Mouse (Mus musculus) CH12.LX (cell line): Measurements from ENCODE around the gene Rmi2. TPM values are rescaled to one million over a fixed set of nuclear protein-coding genes. Genes with fewer than 3 reads are reported as not detected.

Experiments used
- DNase-seq: peaks from one replicate; pipeline ENCODE4 v3.0.0-alpha.2; 2013; ENCODE audit errors: extremely low read depth
- H3K27ac ChIP-seq: 2 replicates; pipeline ENCODE4 v1.5.1; 2012; ENCODE audit warnings: low read depth, mild to moderate bottlenecking, control low read depth, moderate library complexity; ENCODE audit not compliant: insufficient read depth
- H3K27me3 ChIP-seq: replicated peaks from 2 replicates; pipeline ENCODE3; 2012; ENCODE audit warnings: inconsistent platforms
- H3K36me3 ChIP-seq, 2 experiments: replicated peaks in 1 of 2; 2 replicates each; pipeline versions ENCODE3 to v1.6.1; 2012; ENCODE audit warnings: inconsistent platforms in 1 of 2, low read length in 1 of 2, mild to moderate bottlenecking in 1 of 2, mixed read lengths in 1 of 2, moderate library complexity in 1 of 2; ENCODE audit not compliant: control insufficient read depth in 1 of 2, insufficient read depth in 1 of 2
- H3K4me1 ChIP-seq, 2 experiments: 2 replicates each; pipeline ENCODE4 v1.6.1; 2012; ENCODE audit warnings: inconsistent platforms in 1 of 2, moderate library complexity in 1 of 2; ENCODE audit not compliant: insufficient read depth in 2 of 2, control insufficient read depth in 1 of 2
- H3K4me2 ChIP-seq: 2 replicates; pipeline ENCODE4 v1.6.1; 2012; ENCODE audit warnings: low read depth, mild to moderate bottlenecking, control low read depth; ENCODE audit not compliant: poor library complexity, insufficient read depth, severe bottlenecking
- H3K4me3 ChIP-seq, 3 experiments: fragments of 150-350 bp in 1 of 3; sonication (generic) in 1 of 3; replicated peaks in 1 of 3; 2 replicates each; pipeline versions ENCODE3 to v1.5.1; 2011 to 2012; ENCODE audit warnings: low read depth in 2 of 3, low read length in 2 of 3, mild to moderate bottlenecking in 2 of 3, moderate library complexity in 2 of 3, control low read depth in 1 of 3, improper control_type of control experiment in 1 of 3, inconsistent platforms in 1 of 3, mixed read lengths in 1 of 3; ENCODE audit not compliant: poor library complexity in 1 of 3
- H3K79me2 ChIP-seq: replicated peaks from 2 replicates; pipeline ENCODE4 v1.6.1; 2012; ENCODE audit warnings: mild to moderate bottlenecking, moderate library complexity; ENCODE audit not compliant: control insufficient read depth, poor library complexity, insufficient read depth, severe bottlenecking; ENCODE audit errors: extremely low read depth
- H3K9ac ChIP-seq: 2 replicates; pipeline ENCODE4 v1.6.1; 2012; ENCODE audit warnings: low read depth, mild to moderate bottlenecking, control low read depth, moderate library complexity; ENCODE audit not compliant: insufficient read depth
- H3K9me3 ChIP-seq: replicated peaks from 2 replicates; pipeline ENCODE3; 2012; ENCODE audit warnings: low read length, inconsistent platforms, mixed read lengths
- CHD1 ChIP-seq: IDR thresholded peaks from 2 replicates; pipeline ENCODE4 v1.6.1; 2012; ENCODE audit warnings: low read depth, low read length, improper control_type of control experiment, inconsistent platforms
- CHD2 ChIP-seq: IDR thresholded peaks from 2 replicates; pipeline ENCODE4 v1.6.1; 2011; ENCODE audit warnings: low read length, improper control_type of control experiment
- CTCF ChIP-seq, 2 experiments: IDR thresholded peaks in 1 of 2; conservative IDR thresholded peaks in 1 of 2; 2 replicates each; pipeline ENCODE4 v1.5.1; 2011 to 2012; ENCODE audit warnings: low read depth in 2 of 2, low read length in 2 of 2, improper control_type of control experiment in 1 of 2, inconsistent platforms in 1 of 2, mild to moderate bottlenecking in 1 of 2, moderate library complexity in 1 of 2
- E2F4 ChIP-seq: IDR thresholded peaks from 2 replicates; pipeline ENCODE4 v1.6.1; 2011; ENCODE audit warnings: low read depth, low read length, improper control_type of control experiment; ENCODE audit not compliant: insufficient replicate concordance
- ELF1 ChIP-seq: IDR thresholded peaks from 2 replicates; pipeline ENCODE4 v1.6.1; 2014; ENCODE audit warnings: low read depth, mild to moderate bottlenecking, inconsistent platforms, low read length, improper control_type of control experiment
- GABPA ChIP-seq: IDR thresholded peaks from 2 replicates; pipeline ENCODE4 v1.6.1; 2012; ENCODE audit warnings: low read depth, low read length, improper control_type of control experiment, inconsistent platforms; ENCODE audit not compliant: insufficient replicate concordance
- HCFC1 ChIP-seq: IDR thresholded peaks from 2 replicates; pipeline ENCODE4 v1.6.1; 2012; ENCODE audit warnings: low read depth, mild to moderate bottlenecking, inconsistent platforms, low read length, improper control_type of control experiment
- IRF4 ChIP-seq: IDR thresholded peaks from 2 replicates; pipeline ENCODE4 v1.6.1; 2014; ENCODE audit warnings: low read depth, mild to moderate bottlenecking, inconsistent platforms, low read length, improper control_type of control experiment
- JUN ChIP-seq: IDR thresholded peaks from 2 replicates; pipeline ENCODE4 v1.6.1; 2011; ENCODE audit warnings: low read depth, mild to moderate bottlenecking, low read length, improper control_type of control experiment, moderate library complexity; ENCODE audit not compliant: insufficient read depth
- JUND ChIP-seq: conservative IDR thresholded peaks from 2 replicates; pipeline ENCODE4 v1.6.1; 2011; ENCODE audit warnings: low read depth, low read length, improper control_type of control experiment
- MAX ChIP-seq: IDR thresholded peaks from 2 replicates; pipeline ENCODE4 v1.6.1; 2011; ENCODE audit warnings: low read length, improper control_type of control experiment
- MEF2A ChIP-seq: IDR thresholded peaks from 2 replicates; pipeline ENCODE4 v1.6.1; 2014; ENCODE audit warnings: low read depth, mild to moderate bottlenecking, inconsistent platforms, low read length, improper control_type of control experiment, borderline replicate concordance
- NELFE ChIP-seq: IDR thresholded peaks from 2 replicates; pipeline ENCODE4 v1.6.1; 2011; ENCODE audit warnings: low read depth, low read length, improper control_type of control experiment
- NRF1 ChIP-seq: IDR thresholded peaks from 2 replicates; pipeline ENCODE4 v1.6.1; 2014; ENCODE audit warnings: low read depth, mild to moderate bottlenecking, inconsistent platforms, low read length, improper control_type of control experiment, moderate library complexity
- PAX5 ChIP-seq: IDR thresholded peaks from 2 replicates; pipeline ENCODE4 v1.6.1; 2012; ENCODE audit warnings: low read length, inconsistent platforms, mixed read lengths
- POLR2A ChIP-seq: IDR thresholded peaks from 2 replicates; pipeline ENCODE4 v1.6.1; 2011; ENCODE audit warnings: low read depth, mild to moderate bottlenecking, improper control_type of control experiment, low read length
- RAD21 ChIP-seq: IDR thresholded peaks from 2 replicates; pipeline ENCODE4 v1.6.1; 2011; ENCODE audit warnings: low read depth, mild to moderate bottlenecking, low read length, improper control_type of control experiment, moderate library complexity
- RCOR1 ChIP-seq: conservative IDR thresholded peaks from 2 replicates; pipeline ENCODE4 v1.6.1; 2012; ENCODE audit warnings: low read depth, mild to moderate bottlenecking, inconsistent platforms, low read length, improper control_type of control experiment
- SIN3A ChIP-seq: IDR thresholded peaks from 2 replicates; pipeline ENCODE4 v1.6.1; 2012; ENCODE audit warnings: low read length, improper control_type of control experiment, inconsistent platforms
- SMC3 ChIP-seq: IDR thresholded peaks from 2 replicates; pipeline ENCODE4 v1.6.1; 2011; ENCODE audit warnings: low read depth, low read length, improper control_type of control experiment
- TBP ChIP-seq: conservative IDR thresholded peaks from 2 replicates; pipeline ENCODE4 v1.6.1; 2011; ENCODE audit warnings: low read depth, low read length, improper control_type of control experiment
- TCF12 ChIP-seq: IDR thresholded peaks from 2 replicates; pipeline ENCODE4 v1.6.1; 2014; ENCODE audit warnings: low read depth, mild to moderate bottlenecking, inconsistent platforms, low read length, improper control_type of control experiment
- USF1 ChIP-seq: IDR thresholded peaks from 2 replicates; pipeline ENCODE4 v1.6.1; 2014; ENCODE audit warnings: low read depth, mild to moderate bottlenecking, inconsistent platforms, low read length, improper control_type of control experiment
- USF2 ChIP-seq: conservative IDR thresholded peaks from 2 replicates; pipeline ENCODE4 v1.6.1; 2011; ENCODE audit warnings: low read depth, low read length, improper control_type of control experiment
- ZC3H11A ChIP-seq: IDR thresholded peaks from 2 replicates; pipeline ENCODE4 v1.6.1; 2012; ENCODE audit warnings: low read depth, mild to moderate bottlenecking, inconsistent platforms, low read length, improper control_type of control experiment
- ZKSCAN1 ChIP-seq: IDR thresholded peaks from 2 replicates; pipeline ENCODE4 v1.6.1; 2012; ENCODE audit warnings: low read depth, inconsistent platforms, low read length, improper control_type of control experiment, borderline replicate concordance
- ZMIZ1 ChIP-seq: IDR thresholded peaks from 2 replicates; pipeline ENCODE4 v1.6.1; 2012; ENCODE audit warnings: low read depth, mild to moderate bottlenecking, inconsistent platforms, low read length, improper control_type of control experiment
- dilution Hi-C: fragments of 300-500 bp; cut with MboI; formaldehyde crosslinking; loops from 2 replicates; pipeline ENCODE4 v1.14.3; 2020; ENCODE audit warnings: low sequenced_read_pairs; ENCODE audit not compliant: extremely low pct_unique_long_range_greater_than_20kb, extremely low pct_ligation_motif_present
- in situ Hi-C: fragments of 300-500 bp; cut with MboI; formaldehyde crosslinking; loops from 3 replicates; pipeline ENCODE4 v1.14.3; 2019; ENCODE audit warnings: low sequenced_read_pairs, low pct_ligation_motif_present, low pct_unique_long_range_greater_than_20kb, mixed read lengths
- polyA plus RNA-seq: library from polyadenylated mRNA; unstranded; fragments of >175 nt; gene quantifications from 2 replicates; pipeline ENCODE4 v1.2.1, GENCODE M21; 2012; ENCODE audit warnings: low read depth; ENCODE audit not compliant: insufficient read length
- total RNA-seq, 2 experiments: library from RNA; depleted of rRNA; stranded (reverse); fragments of 300-350 nt in 1 of 2; fragments of >200 nt in 1 of 2; gene quantifications; 2 replicates each; pipeline ENCODE4 v1.2.3; 2012 to 2014

The Rmi2 gene
- total and polyA plus RNA-seq, 3 experiments, result 6.8 to 13.8 (median 9.3) TPM

- Histone ChIP-seq H3K36me3 (no peaks in the 10 kb centered on the region), H3K9ac (no peak overlapping the region), H3K4me2 (no peak overlapping the region), H3K27ac (no peak overlapping the region), H3K79me2 (no peaks in the 10 kb centered on the region), H3K27me3 (peaks cover 3% of the 10 kb centered on the region), H3K4me1 (peaks cover 16 to 20% of the 10 kb centered on the region in 2 experiments), H3K9me3 (peaks cover 3% of the 10 kb centered on the region), H3K4me3 (no peak overlapping the region)
- TF ChIP-seq PAX5 (no peak), HCFC1 (no peak), USF2 (no peak), USF1 (no peak), CHD2 (no peak), NELFE (no peak), TBP (no peak), IRF4 (no peak), GABPA (no peak), POLR2A (no peak), RAD21 (no peak), MAX (no peak)
- dilution Hi-C loops (no loop called here), in situ Hi-C loops (no loop called here)
- DNase-seq, result no peak
Observed at GRCm38 (mm10) chr16:10824536-10824935, 10.3 kb upstream of the Rmi2 start.

- Histone ChIP-seq H3K79me2 (no peaks in the 10 kb centered on the region), H3K27ac (no peak overlapping the region), H3K36me3 (no peaks in the 10 kb centered on the region), H3K4me1 (peaks cover 8 to 13% of the 10 kb centered on the region in 2 experiments), H3K9ac (no peak overlapping the region), H3K9me3 (peaks cover 3% of the 10 kb centered on the region), H3K4me3 (no peak overlapping the region), H3K4me2 (no peak overlapping the region), H3K27me3 (no peaks in the 10 kb centered on the region)
- in situ Hi-C loops, result no loop called here
- TF ChIP-seq IRF4 (no peak), SMC3 (no peak), RCOR1 (no peak), CHD1 (no peak), E2F4 (no peak), ELF1 (no peak), JUND (no peak), ZMIZ1 (no peak), TCF12 (no peak), SIN3A (no peak), CTCF (conservative IDR thresholded peaks at IDR 0.05 in 1 of 2, IDR thresholded peaks at IDR 0.05 in 1 of 2; ENCODE audit: low read depth in 2 of 2, low read length in 2 of 2) (no peak), MAX (no peak), POLR2A (no peak), ZC3H11A (no peak), NELFE (no peak), JUN (no peak), NRF1 (no peak), ZKSCAN1 (no peak), MEF2A (no peak)
- DNase-seq, result no peak
- dilution Hi-C loops, result no loop called here
Observed at GRCm38 (mm10) chr16:10825840-10826239, 9.0 kb upstream of the Rmi2 start.
